Mouse (Mus musculus): ENCODE data around the gene Tfap2e.

GRCm38 (mm10) chr4:126707439-126707826 lies 28.6 kb downstream of the Tfap2e start:
- TF ChIP-seq CTCF (IDR thresholded peaks at IDR 0.05; ENCODE audit: control insufficient read depth, insufficient read depth, low read length) = no peak
- TF ChIP-seq POLR2A (IDR thresholded peaks at IDR 0.05; ENCODE audit: borderline replicate concordance, control insufficient read depth, low read depth, low read length) = no peak
